Mouse (Mus musculus) brain, adult 2 months (tissue): ENCODE data around the gene Siglec1.
"Not testable (repeated sequence)": the region's sequence is repeated elsewhere in the genome, so short reads cannot be mapped to it uniquely, and the experiment has no call there.

Experiments
- DNase-seq: peaks from one replicate; pipeline ENCODE4 v3.0.0; 2011; ENCODE audit warnings: low read depth, low spot score

The Siglec1 gene

DNA sequence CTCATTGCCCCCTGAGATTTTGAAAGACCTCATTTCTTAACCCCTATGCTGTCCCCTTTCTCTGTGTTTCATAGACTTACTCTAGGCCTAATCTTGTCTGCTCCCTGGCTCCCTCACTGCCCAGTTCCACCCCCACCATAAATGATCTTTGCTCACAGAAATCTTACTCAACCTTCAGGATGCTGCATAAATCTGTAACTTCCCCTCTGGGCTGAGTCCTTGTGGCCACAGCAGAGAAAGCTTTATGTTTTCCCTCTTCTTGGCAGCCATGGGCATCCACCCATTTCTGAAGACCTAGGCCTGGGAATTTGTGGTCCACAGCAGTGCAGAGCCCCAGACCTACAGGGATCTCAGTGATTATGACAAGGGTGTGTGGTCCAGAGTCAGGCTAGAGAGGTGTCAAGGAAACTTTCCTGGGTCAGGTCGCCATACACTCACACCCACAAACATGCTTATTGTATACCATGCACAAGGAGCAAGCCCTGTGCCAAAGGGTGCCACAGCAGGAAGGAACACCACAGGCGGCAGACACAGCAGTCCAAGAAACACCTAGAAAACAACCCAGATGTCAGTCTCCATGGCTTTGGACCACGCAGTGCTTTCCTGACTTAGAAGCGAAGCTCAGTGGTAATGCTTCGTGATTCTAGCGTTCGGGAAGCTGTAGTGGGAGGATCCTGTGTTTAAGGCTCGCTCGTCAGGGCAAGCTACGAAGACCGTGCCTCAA lies at the start of gene Siglec1:
TSS of gene Siglec1 (minus strand) at position 99 of the 724 bp plus-strand sequence.
- DNase-seq = no peak

DNA sequence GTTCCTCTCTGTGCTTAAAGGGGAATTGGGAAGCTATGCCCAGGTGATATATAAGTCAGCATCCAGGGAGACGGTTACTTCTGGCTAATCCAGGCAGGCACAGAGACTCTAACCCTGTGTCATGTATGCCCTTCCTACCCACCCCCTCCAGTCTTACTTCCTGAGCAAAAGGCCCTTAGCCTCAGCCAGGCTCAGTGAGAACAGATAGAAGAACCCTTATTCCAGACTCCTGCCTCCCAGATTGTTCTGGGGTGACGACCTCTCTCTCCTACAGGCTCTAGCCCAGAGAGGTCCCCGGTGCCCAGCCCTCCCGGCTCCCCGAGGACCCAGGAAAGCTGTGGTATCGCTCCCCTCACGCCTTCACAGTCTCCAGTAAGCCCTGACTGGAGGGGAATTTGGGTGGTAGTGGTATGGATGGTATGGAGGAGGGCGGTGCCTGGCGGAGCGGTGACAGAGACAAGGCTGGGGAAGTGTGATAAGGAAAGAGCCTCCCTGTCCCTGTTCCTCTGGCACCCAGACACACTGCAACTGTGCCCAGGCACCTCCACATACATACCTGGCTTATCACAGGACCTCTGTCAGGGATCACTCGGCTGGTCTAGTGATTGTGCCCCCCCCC lies 49.1 kb upstream of the Siglec1 start:
- no peak for DNase-seq

DNA sequence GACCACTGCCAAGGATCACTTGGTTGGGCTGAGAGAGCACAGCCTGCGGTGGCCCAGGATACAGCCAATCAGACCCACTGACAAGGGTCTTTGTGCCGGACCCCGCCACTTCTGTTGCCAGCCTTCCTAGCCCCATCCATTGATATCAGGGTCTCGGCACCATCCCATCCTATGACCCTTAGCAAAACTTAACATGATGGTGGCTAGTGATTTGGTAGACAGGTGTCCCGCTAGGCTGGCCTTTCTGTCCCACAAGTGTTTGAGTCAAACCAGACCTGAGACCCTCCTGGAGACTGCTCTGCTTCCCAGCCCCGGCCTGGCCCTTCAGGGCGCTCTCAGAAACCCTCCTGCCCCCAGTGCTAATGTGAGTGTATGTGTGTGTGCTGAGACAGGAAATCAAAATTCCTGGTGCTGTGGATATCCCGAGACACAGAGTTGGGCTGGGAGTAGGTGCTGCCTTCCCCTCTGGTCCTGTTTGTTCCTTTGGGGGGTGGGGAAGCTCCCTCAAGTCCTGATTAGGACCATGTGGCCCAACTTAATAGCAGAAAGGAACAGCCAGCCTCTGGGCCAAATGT lies 48.3 kb upstream of the Siglec1 start:
- DNase-seq = no peak

DNA sequence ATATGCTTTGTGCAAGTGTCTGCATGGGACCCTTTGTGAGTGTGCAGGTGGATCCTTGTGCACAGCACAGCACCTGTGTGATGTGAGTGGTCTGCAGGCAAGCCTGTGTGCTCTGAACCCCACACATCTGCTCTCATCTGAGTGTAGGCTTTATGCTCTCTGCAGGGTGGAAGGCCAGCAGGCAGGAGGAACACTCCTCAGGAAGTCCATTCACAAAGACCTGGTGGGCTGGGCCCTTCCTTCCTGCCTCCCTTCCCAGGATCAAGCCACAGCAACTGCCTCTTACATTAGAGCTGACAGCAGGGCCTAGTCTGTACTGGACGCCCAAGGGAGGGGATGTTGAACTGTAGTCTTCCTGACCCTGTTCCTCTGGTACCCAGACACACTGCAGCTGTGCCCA lies 47.8 kb upstream of the Siglec1 start:
- DNase-seq = no peak

DNA sequence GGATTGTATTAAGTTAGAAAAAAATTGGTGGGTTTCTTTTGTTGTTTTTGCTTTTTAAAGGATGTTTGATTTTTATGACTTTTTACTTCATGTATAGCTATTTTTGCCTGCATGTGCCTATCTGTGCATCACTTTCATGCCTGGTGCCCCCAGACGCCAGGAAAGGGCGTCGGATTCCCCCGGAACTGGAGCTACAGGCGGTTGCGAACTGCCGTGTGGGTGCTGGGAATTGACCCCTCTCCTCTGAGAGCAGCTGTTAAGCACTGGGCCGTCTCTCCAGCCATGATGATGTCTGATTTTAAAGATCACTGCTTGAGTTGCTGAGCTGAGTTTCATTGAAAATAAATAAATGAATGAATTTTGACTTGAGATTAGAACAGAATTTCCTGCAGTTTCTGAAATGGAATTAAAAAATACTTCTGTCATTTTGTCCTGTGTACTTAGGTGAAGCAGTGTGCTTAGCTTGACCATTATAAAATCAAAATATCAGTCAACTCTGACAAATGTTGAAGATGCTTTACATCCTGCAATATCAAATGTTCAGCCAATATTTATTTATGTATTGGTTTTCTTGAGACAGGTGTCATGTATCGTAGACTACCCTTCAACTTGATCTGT lies 46.5 kb upstream of the Siglec1 start, which contains the start of gene Gm11037:
TSS of gene Gm11037 (plus strand) at position 568 of the 618 bp plus-strand sequence.
- DNase-seq = no peak

DNA sequence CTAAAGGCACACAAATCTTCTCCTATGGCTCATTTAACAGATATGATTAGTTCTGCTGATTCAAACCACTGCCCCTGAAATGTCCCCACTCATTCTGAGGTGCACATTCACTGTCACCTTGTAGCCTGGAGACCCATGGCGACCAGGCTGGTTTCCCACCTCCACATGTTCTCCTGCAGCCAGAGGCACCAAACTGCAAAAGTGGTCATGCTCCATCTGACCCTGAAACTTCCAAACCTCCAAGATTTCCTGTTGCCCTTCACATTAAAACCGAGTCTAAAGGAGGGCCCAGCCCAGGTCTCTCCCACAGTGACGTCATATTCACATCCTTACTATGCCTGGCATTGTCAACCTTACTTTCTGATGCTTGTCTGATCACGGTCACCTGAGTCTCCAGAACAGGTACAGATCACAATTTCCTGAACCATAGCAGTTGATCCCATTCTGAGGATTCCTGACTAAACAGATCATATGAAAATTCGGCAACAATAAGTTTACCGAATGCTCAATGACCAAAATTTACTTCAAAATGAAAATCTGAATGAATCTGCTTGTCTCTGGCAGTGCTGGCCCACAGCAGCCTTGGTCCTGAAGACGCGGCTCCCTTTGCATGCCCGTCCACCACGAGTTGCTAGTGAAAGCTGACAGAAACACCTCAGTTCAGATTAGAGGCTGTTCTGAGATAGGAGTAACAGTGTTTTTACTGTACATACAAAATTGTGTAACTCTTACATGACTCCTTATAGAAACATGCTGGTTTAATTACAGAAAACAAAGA lies 45.7 kb upstream of the Siglec1 start:
- no peak for DNase-seq

DNA sequence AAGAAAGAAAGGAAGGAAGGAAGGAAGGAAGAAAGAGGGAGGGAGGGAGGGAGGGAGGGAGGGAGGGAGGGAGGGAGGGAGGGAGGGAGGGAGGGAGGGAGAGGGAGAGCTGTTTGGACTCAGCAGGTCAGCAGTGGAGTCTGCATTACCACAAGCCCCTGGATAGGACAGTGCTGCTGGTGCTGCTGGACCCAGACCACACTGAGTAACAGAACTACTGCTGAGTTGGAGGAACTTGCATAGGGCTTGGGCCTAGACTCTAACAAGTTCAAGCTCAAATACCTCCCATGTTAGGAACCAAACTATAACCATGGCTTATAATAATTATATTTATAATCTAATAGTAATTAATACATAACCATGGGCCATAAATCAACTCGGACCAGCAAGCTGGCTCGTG lies 44.3 kb upstream of the Siglec1 start:
- DNase-seq = no peak

DNA sequence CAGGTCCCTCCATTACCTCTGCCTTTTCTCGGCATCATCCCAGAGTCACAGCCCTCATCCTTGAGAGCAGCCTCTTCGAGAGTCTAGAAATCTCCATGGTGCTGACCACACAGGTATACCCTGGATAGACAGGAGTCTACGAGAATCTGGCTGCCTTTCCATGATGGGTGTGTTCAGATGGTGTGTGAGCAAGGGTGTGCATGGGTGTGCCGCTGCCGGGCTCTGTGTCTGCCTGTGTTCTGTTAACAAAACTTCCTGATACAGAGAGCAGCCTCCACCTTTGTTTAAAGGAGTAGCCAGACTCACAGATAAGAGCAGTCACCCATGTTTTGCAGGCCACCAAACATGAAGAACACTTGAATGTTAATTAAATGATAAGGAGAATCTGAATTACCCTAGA lies 43.3 kb upstream of the Siglec1 start:
- no peak for DNase-seq

DNA sequence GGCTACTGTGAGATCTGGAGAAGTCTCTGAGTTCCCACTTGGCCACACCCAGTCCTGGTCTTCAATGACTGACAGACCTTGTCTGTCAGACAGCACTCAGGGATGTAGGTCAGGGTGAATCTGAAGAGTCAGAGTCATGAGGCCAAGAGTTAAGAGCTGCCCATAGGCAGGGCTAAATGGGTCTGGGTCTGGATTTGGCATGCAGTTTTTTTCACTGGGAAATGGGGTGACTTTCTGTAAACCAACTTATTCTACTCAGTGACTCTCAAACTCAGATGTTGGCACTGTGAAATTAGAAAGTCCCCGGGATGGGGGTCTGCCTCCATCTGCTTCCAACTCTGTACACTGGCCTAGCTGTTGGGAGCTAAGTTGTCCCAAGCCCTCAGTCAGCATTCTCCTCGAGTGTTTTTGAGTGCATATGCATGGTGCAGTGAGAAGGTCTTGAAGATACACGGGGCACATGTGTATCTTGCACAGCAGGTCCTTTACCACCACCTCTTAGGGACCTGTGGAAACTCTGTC lies 42.1 kb upstream of the Siglec1 start:
- no peak for DNase-seq

DNA sequence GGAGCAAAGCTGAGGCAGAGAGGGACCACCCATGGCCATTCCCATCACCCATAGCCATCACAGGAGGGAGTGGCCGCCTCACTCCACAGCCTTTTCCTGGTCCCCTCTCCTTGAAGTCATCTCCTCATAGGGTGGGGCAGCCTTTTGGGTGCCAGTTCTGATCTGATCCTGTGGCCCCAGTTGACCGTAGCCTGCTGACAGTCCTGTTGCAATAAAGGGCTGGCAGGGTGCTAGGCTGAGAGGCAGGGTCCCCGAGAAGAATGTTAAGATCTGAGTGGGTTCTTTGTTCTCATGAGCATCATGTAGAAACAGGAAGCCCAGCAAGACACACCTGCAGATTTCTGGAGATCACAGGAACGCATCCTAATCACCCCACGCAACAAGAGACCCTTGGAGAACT lies 41.6 kb upstream of the Siglec1 start:
- DNase-seq = no peak

DNA sequence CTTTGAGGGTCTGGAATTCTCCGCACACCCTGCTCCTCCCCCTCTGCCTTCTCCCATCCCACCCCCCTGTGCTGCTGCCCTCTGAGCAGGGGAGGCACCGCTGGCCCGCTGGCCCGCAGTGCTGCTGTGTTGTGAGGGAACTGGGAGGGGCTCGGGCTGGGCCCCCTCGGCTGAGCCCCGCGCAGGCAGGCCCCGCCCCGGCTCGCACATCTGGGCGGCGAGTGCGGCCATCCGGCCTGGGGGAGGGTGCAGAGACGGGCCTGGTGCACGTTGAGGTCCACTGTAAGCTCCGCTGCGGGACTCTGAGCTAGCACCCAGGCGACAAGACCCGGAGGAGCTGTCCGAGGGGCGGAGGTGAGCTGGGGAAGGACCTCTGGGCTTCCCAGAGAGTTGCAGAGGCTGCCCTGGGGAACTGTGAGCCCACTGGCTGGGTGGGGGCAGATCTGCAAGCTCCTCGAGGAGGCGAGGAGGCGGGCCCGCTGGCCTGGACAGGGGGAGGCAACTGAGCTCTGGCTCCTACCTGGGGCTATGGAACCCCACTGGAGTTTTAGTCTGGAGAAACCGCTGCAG lies 40.7 kb upstream of the Siglec1 start, which contains the start of gene Hspa12b:
TSS of gene Hspa12b (plus strand) at position 120 of the 570 bp plus-strand sequence.
- DNase-seq = no peak

DNA sequence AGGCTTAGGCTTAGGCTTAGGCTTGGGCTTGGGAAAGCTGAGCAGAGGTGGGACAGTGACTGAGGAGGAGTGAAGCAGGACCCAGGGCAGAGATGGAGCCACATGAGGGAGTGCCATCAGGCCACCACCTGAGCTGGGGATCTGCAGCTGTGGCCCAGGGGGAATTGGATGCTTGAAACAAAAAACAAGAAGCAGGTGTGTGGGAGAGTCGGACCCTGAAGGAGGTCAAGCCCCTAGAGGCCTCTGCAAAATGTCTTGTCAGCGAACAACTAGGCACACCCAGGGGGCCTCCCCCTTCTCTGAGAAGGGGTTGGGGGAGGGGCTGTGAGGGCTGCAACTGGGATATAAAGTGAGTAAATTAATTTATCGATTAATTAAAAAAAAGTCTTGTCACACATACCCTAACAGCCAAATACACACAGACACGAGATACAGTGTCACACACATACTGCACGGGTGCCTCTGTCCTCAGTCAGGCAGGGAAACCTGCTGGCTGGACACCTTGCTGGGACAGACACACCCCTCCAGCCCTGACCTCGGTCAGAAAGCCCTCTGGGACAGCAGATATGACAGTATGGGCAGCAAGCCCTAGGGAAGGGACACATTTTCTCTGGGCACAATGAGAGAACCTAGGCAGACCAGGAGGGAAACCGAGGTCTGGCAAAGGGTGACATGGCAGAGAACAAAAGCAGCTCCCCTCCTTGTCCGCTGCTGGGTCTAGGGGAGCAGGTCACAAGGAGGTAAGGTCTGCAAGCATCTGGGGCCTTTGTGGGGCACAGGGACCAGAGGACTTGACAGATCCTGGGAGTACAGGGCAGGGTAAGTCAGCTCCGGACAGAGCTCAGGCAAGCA lies 39.6 kb upstream of the Siglec1 start:
- DNase-seq = no peak

DNA sequence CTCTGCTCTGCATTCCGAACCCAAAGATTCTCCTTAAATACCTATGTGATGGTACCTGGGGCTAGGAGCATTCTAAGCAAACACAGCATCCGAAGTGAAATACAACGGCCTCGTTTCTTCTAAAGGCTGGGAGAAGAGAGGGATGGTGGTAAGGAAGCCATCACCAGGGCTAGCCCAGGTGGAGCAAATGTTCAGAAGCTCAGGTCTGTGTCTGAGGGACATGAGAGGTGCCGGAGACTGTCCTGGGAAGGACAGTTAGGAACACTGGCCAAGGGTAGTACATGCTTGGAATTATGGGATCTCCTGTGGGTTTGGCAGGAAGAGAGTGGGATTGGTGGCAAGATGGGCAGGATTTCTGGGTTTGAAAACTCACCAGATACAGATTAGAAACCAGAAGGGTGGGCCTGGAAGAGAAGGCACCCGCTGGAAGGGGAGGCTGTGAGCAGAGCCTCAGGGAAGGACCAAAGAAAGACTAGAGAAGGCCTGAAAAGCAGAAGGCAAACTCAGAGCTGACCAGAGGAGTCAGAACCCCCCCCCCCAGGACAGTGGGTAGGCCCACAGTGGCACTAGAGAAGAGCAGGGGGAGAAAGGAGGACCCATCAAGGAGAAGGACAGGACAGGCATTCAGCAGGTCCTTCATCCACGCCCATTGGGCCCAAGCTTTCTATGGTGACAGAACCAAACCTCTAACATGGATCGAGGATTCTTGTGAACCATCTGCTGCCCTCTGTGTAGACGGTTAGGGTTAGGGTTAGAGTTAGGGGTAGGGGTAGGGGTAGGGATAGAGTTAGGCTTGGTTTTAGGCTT lies 38.8 kb upstream of the Siglec1 start:
- no peak for DNase-seq

DNA sequence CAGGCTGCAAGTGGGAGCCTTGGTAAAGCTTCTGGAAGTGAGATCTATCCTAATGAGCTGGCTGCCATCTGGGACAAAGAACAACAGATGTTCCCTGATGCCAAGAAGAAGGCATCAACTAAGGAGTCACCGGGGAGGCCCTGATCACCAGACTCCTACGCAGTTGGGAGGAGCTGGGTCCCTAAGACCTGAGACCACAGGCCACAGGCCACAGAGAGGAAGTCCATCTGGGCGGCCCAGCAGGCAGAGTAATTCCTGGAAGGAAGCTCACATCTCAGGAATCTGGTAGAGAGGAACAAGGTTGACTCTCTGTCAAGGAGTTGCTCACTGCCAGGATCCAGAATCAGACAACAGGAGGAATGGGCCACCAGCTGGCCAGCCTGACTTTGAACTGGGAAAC lies 37.6 kb upstream of the Siglec1 start:
- DNase-seq = peak; percentile 29

DNA sequence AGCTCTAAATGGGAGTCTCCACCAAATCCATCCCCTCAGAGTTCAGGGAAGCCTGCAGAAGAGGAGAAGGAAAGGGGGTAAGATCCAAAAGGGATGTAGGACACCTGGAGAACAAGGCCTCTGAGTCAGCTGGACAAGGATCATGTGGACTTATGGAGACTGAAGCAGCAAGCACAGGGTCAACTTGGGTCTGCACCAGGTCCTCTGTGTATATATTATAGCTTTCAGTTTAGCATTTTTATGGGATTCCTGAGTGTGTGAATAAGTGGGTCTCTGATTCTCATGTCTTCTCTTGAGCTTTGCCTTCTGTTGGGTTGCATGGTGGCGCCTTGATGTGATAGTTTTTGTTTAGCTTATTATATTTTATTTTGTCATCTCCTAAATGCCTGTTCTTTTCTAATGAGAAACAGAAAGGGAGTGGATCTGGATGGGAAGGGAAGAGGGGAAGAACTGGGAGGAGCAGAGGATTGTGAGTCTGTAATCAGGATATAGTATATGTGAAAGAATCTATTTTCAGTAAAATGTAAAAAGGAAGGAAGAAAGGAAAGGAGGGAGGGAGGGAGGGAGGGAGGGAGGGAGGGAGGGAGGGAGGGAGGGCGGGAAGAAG lies 32.5 kb upstream of the Siglec1 start:
- DNase-seq = no peak

DNA sequence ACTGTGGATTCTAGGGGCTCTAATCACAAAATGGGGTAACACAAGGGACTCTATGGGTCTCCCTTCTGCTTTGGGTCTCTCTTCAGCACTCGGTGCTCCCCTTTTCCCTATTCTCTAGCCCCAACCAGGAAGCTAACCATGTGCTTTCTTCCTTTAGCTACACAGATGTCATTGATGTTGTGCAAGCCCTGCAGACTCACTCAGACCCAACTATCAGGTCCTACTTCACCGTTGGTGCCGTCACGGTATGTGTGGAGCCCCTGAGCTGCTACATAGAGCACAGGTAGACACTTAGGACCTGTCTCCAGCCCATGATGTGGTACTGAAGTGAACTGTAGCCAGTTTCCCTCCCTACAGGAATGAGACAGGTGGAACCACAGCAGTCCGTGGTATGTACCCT lies 19.4 kb upstream of the Siglec1 start:
- DNase-seq = no peak

DNA sequence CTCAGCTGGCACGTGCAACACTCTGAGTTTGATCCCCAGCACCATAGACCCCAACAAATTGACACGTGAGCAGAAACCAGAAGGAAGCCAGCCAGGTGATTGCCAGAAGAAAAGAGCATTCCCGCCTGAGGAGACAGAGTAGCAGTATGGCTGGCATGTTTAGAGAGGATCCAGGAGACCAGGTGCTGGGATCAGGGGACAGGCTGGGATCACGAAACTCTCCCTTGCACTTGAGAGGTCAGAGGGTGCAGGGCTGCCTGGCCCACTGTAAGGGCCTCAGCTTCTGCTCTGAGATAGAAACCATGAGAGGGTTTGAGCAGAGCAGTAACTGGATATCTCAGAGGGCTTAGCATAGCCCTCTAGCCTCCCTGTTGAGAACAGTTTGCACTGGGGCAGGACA lies 18.5 kb upstream of the Siglec1 start:
- DNase-seq = not testable (repeated sequence)

DNA sequence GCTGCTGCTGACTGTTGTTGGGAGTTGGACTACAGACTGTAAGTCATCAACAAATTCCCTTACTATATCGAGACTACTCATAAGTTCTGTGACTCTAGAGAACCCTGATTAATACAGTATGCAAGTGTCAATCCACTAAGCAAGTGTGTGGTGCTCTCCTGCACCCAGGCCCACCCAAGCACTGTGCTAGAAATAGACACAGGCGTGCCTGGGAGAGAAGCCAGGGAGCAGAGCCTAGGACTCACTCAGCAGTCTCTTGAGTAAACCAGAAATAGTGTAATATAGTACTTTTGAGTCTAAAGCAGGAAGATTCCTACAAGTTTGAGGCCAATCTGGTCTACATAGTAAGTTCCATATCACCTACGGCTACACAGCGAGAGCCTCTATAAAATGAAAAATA lies 17.5 kb upstream of the Siglec1 start:
- DNase-seq = peak; percentile 55

DNA sequence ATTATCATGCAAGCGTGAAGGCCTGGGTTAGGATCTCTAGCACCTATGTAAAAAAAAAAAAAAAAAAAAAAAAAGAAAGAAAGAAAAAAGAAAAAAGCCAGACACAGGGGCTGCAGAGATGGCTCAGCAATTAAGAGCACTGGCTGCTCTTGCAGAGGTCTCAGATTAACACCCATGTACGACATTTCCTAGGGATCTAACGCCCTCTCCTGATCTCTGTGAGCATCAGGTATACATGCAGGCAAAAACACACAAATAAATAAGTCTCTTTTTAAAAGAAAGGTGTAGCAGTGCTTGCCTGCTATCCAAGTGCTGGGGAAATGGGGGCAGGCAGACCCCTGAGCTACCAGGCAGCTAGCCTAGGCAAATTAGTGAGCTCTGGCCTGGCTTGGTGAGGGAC lies 15.0 kb upstream of the Siglec1 start:
- no peak for DNase-seq
